Mouse (Mus musculus): ENCODE measurements around the gene Rbak. TPM values are rescaled to one million over a fixed set of nuclear protein-coding genes. Genes with fewer than 3 reads are reported as not detected.
"Not testable (repeated sequence)": the region's sequence is repeated elsewhere in the genome, so short reads cannot be mapped to it uniquely, and the experiment has no call there.

The Rbak gene
- polyA plus RNA-seq, 1 experiment from 2014 or later = 4.6 TPM

GRCm38 (mm10) chr5:143165508-143166070, 15.0 kb downstream of the Rbak start:
- Histone ChIP-seq H3K27ac (no peak overlapping the region), H3K4me3 (ENCODE audit: inconsistent target) (no peak overlapping the region), H3K36me3 (ENCODE audit: inconsistent target) (no peaks in the 10 kb centered on the region), H3K79me2 (ENCODE audit: inconsistent target) (no peaks in the 10 kb centered on the region)
- 22% methylated on average over 18 of the region's 18 CpGs for WGBS (ENCODE audit: missing documents)

GRCm38 (mm10) chr5:143155534-143155933, 25.0 kb downstream of the Rbak start:
- Histone ChIP-seq H3K36me3 (ENCODE audit: inconsistent target) (no peaks in the 10 kb centered on the region), H3K4me3 (ENCODE audit: inconsistent target) (no peak overlapping the region), H3K79me2 (ENCODE audit: inconsistent target) (no peaks in the 10 kb centered on the region), H3K27ac (no peak overlapping the region)
- WGBS (ENCODE audit: missing documents) = 90% methylated on average over 3 of the region's 3 CpGs

- 92% methylated on average over 10 of the region's 10 CpGs for WGBS (ENCODE audit: missing documents)
- Histone ChIP-seq H3K36me3 (ENCODE audit: inconsistent target) (no peaks in the 10 kb centered on the region), H3K79me2 (ENCODE audit: inconsistent target) (no peaks in the 10 kb centered on the region), H3K4me3 (ENCODE audit: inconsistent target) (no peak overlapping the region), H3K27ac (no peak overlapping the region)
Measured at GRCm38 (mm10) chr5:143153756-143154155, 26.8 kb downstream of the Rbak start.

GRCm38 (mm10) chr5:143150044-143150443, 30.5 kb downstream of the Rbak start:
- no peak overlapping the region for H3K4me3 ChIP-seq (ENCODE audit: inconsistent target)
- 72% methylated on average over 2 of the region's 2 CpGs for WGBS (ENCODE audit: missing documents)

GRCm38 (mm10) chr5:143149536-143149935, 31.0 kb downstream of the Rbak start:
- no peak overlapping the region for H3K4me3 ChIP-seq (ENCODE audit: inconsistent target)

More at GRCm38 (mm10) chr5:143150044-143150443, 30.5 kb downstream of the Rbak start:
- H3K27ac ChIP-seq = no peak overlapping the region
- H3K79me2 ChIP-seq (ENCODE audit: inconsistent target) = no peaks in the 10 kb centered on the region
- no peaks in the 10 kb centered on the region for H3K36me3 ChIP-seq (ENCODE audit: inconsistent target)

GRCm38 (mm10) chr5:143148661-143149060, 31.9 kb downstream of the Rbak start:
- Histone ChIP-seq H3K27ac (no peak overlapping the region), H3K79me2 (ENCODE audit: inconsistent target) (no peaks in the 10 kb centered on the region), H3K4me3 (ENCODE audit: inconsistent target) (no peak overlapping the region), H3K36me3 (ENCODE audit: inconsistent target) (no peaks in the 10 kb centered on the region)
- WGBS (ENCODE audit: missing documents) = 93% methylated on average over 5 of the region's 5 CpGs

More at GRCm38 (mm10) chr5:143149536-143149935, 31.0 kb downstream of the Rbak start:
- WGBS (ENCODE audit: missing documents) = 78% methylated on average over 1 of the region's 2 CpGs
- Histone ChIP-seq H3K79me2 (ENCODE audit: inconsistent target) (no peaks in the 10 kb centered on the region), H3K36me3 (ENCODE audit: inconsistent target) (no peaks in the 10 kb centered on the region), H3K27ac (no peak overlapping the region)

- Histone ChIP-seq H3K36me3 (ENCODE audit: inconsistent target) (no peaks in the 10 kb centered on the region), H3K79me2 (ENCODE audit: inconsistent target) (no peaks in the 10 kb centered on the region), H3K4me3 (ENCODE audit: inconsistent target) (no peak within 1 kb of the TSS), H3K27ac (no peak within 1 kb of the TSS)
- 80% methylated on average over 3 of the region's 3 CpGs for WGBS (ENCODE audit: missing documents)
Measured at GRCm38 (mm10) chr5:143147481-143147880, 33.1 kb downstream of the Rbak start, which contains the start of gene Olfr718-ps1. TSS of gene Olfr718-ps1 (minus strand) at chr5:143147581.

GRCm38 (mm10) chr5:143137580-143137979, 43.0 kb downstream of the Rbak start:
- Histone ChIP-seq H3K27ac (no peak overlapping the region), H3K4me3 (ENCODE audit: inconsistent target) (no peak overlapping the region), H3K36me3 (ENCODE audit: inconsistent target) (no peaks in the 10 kb centered on the region), H3K79me2 (ENCODE audit: inconsistent target) (no peaks in the 10 kb centered on the region)
- WGBS (ENCODE audit: missing documents) = 90% methylated on average over 13 of the region's 13 CpGs

GRCm38 (mm10) chr5:143135042-143135441, 45.5 kb downstream of the Rbak start:
- 72% methylated on average over 7 of the region's 7 CpGs for WGBS (ENCODE audit: missing documents)
- no peaks in the 10 kb centered on the region for H3K36me3 ChIP-seq (ENCODE audit: inconsistent target)
- no peaks in the 10 kb centered on the region for H3K79me2 ChIP-seq (ENCODE audit: inconsistent target)
- no peak overlapping the region for H3K27ac ChIP-seq
- no peak overlapping the region for H3K4me3 ChIP-seq (ENCODE audit: inconsistent target)

- H3K36me3 ChIP-seq (ENCODE audit: inconsistent target); H3K27ac ChIP-seq; H3K4me3 ChIP-seq (ENCODE audit: inconsistent target); H3K79me2 ChIP-seq (ENCODE audit: inconsistent target): not testable (repeated sequence)
- WGBS (ENCODE audit: missing documents) = 91% methylated on average over 3 of the region's 6 CpGs
Measured at GRCm38 (mm10) chr5:143134216-143135010, 46.2 kb downstream of the Rbak start.

GRCm38 (mm10) chr5:143132935-143133514, 47.5 kb downstream of the Rbak start:
- Histone ChIP-seq H3K4me3 (ENCODE audit: inconsistent target) (no peak overlapping the region), H3K36me3 (ENCODE audit: inconsistent target) (no peaks in the 10 kb centered on the region), H3K27ac (no peak overlapping the region), H3K79me2 (ENCODE audit: inconsistent target) (no peaks in the 10 kb centered on the region)
- 28% methylated on average over 13 of the region's 13 CpGs for WGBS (ENCODE audit: missing documents)

- 88% methylated on average over 7 of the region's 7 CpGs for WGBS (ENCODE audit: missing documents)
- Histone ChIP-seq H3K36me3 (ENCODE audit: inconsistent target) (no peaks in the 10 kb centered on the region), H3K79me2 (ENCODE audit: inconsistent target) (no peaks in the 10 kb centered on the region), H3K27ac (no peak overlapping the region), H3K4me3 (ENCODE audit: inconsistent target) (no peak overlapping the region)
Measured at GRCm38 (mm10) chr5:143130342-143130741, 50.2 kb downstream of the Rbak start.

- Histone ChIP-seq H3K27ac (no peak overlapping the region), H3K79me2 (ENCODE audit: inconsistent target) (no peaks in the 10 kb centered on the region), H3K36me3 (ENCODE audit: inconsistent target) (no peaks in the 10 kb centered on the region), H3K4me3 (ENCODE audit: inconsistent target) (no peak overlapping the region)
- 90% methylated on average over 16 of the region's 16 CpGs for WGBS (ENCODE audit: missing documents)
Measured at GRCm38 (mm10) chr5:143129101-143129500, 51.5 kb downstream of the Rbak start.

GRCm38 (mm10) chr5:143127837-143128236, 52.7 kb downstream of the Rbak start:
- H3K4me3 ChIP-seq (ENCODE audit: inconsistent target) = no peak overlapping the region
- no peaks in the 10 kb centered on the region for H3K79me2 ChIP-seq (ENCODE audit: inconsistent target)
- H3K36me3 ChIP-seq (ENCODE audit: inconsistent target) = no peaks in the 10 kb centered on the region
- whole genome bisulfite sequencing (ENCODE audit: missing documents) = 84% methylated on average over 8 of the region's 8 CpGs
- no peak overlapping the region for H3K27ac ChIP-seq

GRCm38 (mm10) chr5:143126908-143127307, 53.7 kb downstream of the Rbak start:
- WGBS (ENCODE audit: missing documents) = 93% methylated on average over 4 of the region's 4 CpGs
- no peak overlapping the region for H3K4me3 ChIP-seq (ENCODE audit: inconsistent target)
- no peak overlapping the region for H3K27ac ChIP-seq
- no peaks in the 10 kb centered on the region for H3K79me2 ChIP-seq (ENCODE audit: inconsistent target)
- no peaks in the 10 kb centered on the region for H3K36me3 ChIP-seq (ENCODE audit: inconsistent target)

All from macrophage (primary cell).